Mouse (Mus musculus): ENCODE data around the gene Abcg1. TPM values are rescaled to one million over a fixed set of nuclear protein-coding genes. Genes with fewer than 3 reads are reported as not detected.
A peak's percentile ranks its signal among the peaks of the same experiment; 100 is the strongest.

Abcg1 gene
- polyA plus RNA-seq, 1 experiment = 2.5 TPM

- no peak overlapping the region for H3K27ac ChIP-seq (ENCODE audit: insufficient read depth, low read depth, low read length)
- WGBS = 89% methylated on average over 1 of the region's 1 CpGs
These were observed 79.3 kb downstream of the Abcg1 start for GRCm38 (mm10) chr17:31136821-31137220.

DNA sequence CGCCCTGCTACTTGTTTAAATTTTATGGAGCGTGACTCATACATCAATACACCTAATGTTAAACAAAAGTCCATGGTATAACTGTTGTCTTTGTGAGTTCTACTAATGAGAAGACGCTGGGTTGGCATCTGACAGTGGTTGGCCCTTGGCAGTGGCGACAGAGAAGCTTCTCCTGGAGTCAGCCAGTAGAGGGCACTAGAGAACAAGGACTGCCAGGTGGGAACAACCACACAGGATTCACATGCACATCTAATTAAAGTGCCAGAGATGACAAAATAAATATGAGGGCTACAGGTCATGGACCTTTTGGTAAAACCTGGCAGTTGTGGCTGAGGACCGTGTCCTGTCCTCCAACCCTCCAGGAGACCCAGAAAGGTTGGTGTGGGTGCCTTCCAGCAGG lies 80.9 kb downstream of the Abcg1 start:
- Histone ChIP-seq H3K27me3 (ENCODE audit: control insufficient read depth, insufficient read depth, low read length) (no peaks in the 10 kb centered on the region), H3K4me3 (ENCODE audit: low read depth, low read length) (no peak overlapping the region), H3K27ac (ENCODE audit: insufficient read depth, low read depth, low read length) (no peak overlapping the region), H3K4me1 (ENCODE audit: control insufficient read depth, insufficient read depth, insufficient read length, low read length) (peaks cover 10% of the 10 kb centered on the region), H3K36me3 (ENCODE audit: control insufficient read depth, insufficient read depth, low read length) (no peaks in the 10 kb centered on the region)
- WGBS = 9% methylated on average over 5 of the region's 5 CpGs
- TF ChIP-seq POLR2A (IDR thresholded peaks at IDR 0.05; ENCODE audit: low read depth, low read length) (no peak), CTCF (IDR thresholded peaks at IDR 0.05; ENCODE audit: extremely low read depth, insufficient read length, insufficient replicate concordance, low read depth, low read length) (peak; percentile 79; the same call in 1 of the 2 replicates)

More at GRCm38 (mm10) chr17:31136821-31137220, 79.3 kb downstream of the Abcg1 start:
- H3K36me3 ChIP-seq (ENCODE audit: control insufficient read depth, insufficient read depth, low read length) = no peaks in the 10 kb centered on the region
- H3K4me3 ChIP-seq (ENCODE audit: low read depth, low read length) = no peak overlapping the region
- peaks cover 10% of the 10 kb centered on the region for H3K4me1 ChIP-seq (ENCODE audit: control insufficient read depth, insufficient read depth, insufficient read length, low read length)
- no peak for TF ChIP-seq CTCF (IDR thresholded peaks at IDR 0.05; ENCODE audit: extremely low read depth, insufficient read length, insufficient replicate concordance, low read depth, low read length)
- TF ChIP-seq POLR2A (IDR thresholded peaks at IDR 0.05; ENCODE audit: low read depth, low read length) = no peak
- no peaks in the 10 kb centered on the region for H3K27me3 ChIP-seq (ENCODE audit: control insufficient read depth, insufficient read depth, low read length)

- Histone ChIP-seq H3K4me1 (ENCODE audit: control insufficient read depth, insufficient read depth, insufficient read length, low read length) (no peaks in the 10 kb centered on the region), H3K27me3 (ENCODE audit: control insufficient read depth, insufficient read depth, low read length) (no peaks in the 10 kb centered on the region), H3K4me3 (ENCODE audit: low read depth, low read length) (no peak overlapping the region), H3K27ac (ENCODE audit: insufficient read depth, low read depth, low read length) (no peak overlapping the region), H3K36me3 (ENCODE audit: control insufficient read depth, insufficient read depth, low read length) (no peaks in the 10 kb centered on the region)
- WGBS = 85% methylated on average over 7 of the region's 7 CpGs
- no peak for TF ChIP-seq POLR2A (IDR thresholded peaks at IDR 0.05; ENCODE audit: low read depth, low read length)
- no peak for TF ChIP-seq CTCF (IDR thresholded peaks at IDR 0.05; ENCODE audit: extremely low read depth, insufficient read length, insufficient replicate concordance, low read depth, low read length)
These were observed 84.6 kb downstream of the Abcg1 start for GRCm38 (mm10) chr17:31142116-31142515.

GRCm38 (mm10) chr17:31144040-31145037 lies 86.9 kb downstream of the Abcg1 start, which contains the start of gene Tff2:
TSS of gene Tff2 (minus strand) at chr17:31144282.
- Histone ChIP-seq H3K4me1 (ENCODE audit: control insufficient read depth, insufficient read depth, insufficient read length, low read length) (no peaks in the 10 kb centered on the region), H3K36me3 (ENCODE audit: control insufficient read depth, insufficient read depth, low read length) (no peaks in the 10 kb centered on the region), H3K4me3 (ENCODE audit: low read depth, low read length) (no peak within 1 kb of the TSS), H3K27me3 (ENCODE audit: control insufficient read depth, insufficient read depth, low read length) (no peaks in the 10 kb centered on the region), H3K27ac (ENCODE audit: insufficient read depth, low read depth, low read length) (no peak within 1 kb of the TSS)
- TF ChIP-seq POLR2A (IDR thresholded peaks at IDR 0.05; ENCODE audit: low read depth, low read length) (no peak), CTCF (IDR thresholded peaks at IDR 0.05; ENCODE audit: extremely low read depth, insufficient read length, insufficient replicate concordance, low read depth, low read length) (no peak)
- WGBS = 47% methylated on average over 15 of the region's 15 CpGs

DNA sequence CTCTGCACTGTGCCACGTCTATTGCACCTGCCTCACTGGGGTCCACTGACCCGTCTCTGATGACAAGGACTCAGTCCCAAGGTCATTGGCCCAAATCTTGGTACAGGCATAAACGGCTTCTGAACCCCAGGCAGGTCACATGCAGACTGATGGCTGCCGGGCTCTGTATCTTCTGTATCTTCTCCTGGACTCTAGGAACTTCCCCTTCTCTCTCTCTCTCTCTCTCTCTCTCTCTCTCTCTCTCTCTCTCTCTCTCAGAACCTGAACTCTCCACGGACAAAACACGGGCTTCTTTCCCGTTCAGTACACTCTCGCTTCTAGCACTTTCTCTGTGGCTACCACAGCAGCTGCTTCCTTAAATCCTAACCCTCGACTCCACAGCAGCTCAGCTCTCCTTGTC lies 88.5 kb downstream of the Abcg1 start:
- 75% methylated on average over 9 of the region's 9 CpGs for WGBS
- no peak overlapping the region for H3K27ac ChIP-seq (ENCODE audit: insufficient read depth, low read depth, low read length)
- no peaks in the 10 kb centered on the region for H3K4me1 ChIP-seq (ENCODE audit: control insufficient read depth, insufficient read depth, insufficient read length, low read length)
- H3K4me3 ChIP-seq (ENCODE audit: low read depth, low read length) = no peak overlapping the region
- TF ChIP-seq POLR2A (IDR thresholded peaks at IDR 0.05; ENCODE audit: low read depth, low read length) (no peak), CTCF (IDR thresholded peaks at IDR 0.05; ENCODE audit: extremely low read depth, insufficient read length, insufficient replicate concordance, low read depth, low read length) (no peak)
- H3K27me3 ChIP-seq (ENCODE audit: control insufficient read depth, insufficient read depth, low read length) = no peaks in the 10 kb centered on the region
- no peaks in the 10 kb centered on the region for H3K36me3 ChIP-seq (ENCODE audit: control insufficient read depth, insufficient read depth, low read length)

DNA sequence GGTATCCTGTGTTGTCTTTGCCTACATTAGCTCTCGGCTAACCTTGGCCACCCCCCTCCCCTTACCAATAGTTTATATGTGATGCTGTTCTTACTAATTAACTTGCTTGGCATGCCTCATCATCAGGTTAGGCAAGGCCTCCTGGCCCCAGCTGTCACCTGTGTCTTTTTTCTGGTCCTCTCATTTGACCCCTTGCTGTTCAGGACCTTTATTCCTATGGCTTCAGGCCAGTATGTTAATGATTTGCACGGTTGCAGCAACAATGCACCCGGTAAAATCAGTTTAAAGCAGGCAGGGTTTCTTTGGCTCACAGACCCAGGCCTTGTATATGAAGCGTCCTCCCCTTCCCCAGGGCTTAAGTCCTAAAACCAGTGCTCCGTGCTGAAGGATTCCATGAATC lies 95.0 kb downstream of the Abcg1 start:
- H3K27ac ChIP-seq (ENCODE audit: insufficient read depth, low read depth, low read length) = no peak overlapping the region
- peaks cover 10% of the 10 kb centered on the region; the same call in 1 of the 2 replicates for H3K4me1 ChIP-seq (ENCODE audit: control insufficient read depth, insufficient read depth, insufficient read length, low read length)
- 30% methylated on average over 5 of the region's 5 CpGs for WGBS

DNA sequence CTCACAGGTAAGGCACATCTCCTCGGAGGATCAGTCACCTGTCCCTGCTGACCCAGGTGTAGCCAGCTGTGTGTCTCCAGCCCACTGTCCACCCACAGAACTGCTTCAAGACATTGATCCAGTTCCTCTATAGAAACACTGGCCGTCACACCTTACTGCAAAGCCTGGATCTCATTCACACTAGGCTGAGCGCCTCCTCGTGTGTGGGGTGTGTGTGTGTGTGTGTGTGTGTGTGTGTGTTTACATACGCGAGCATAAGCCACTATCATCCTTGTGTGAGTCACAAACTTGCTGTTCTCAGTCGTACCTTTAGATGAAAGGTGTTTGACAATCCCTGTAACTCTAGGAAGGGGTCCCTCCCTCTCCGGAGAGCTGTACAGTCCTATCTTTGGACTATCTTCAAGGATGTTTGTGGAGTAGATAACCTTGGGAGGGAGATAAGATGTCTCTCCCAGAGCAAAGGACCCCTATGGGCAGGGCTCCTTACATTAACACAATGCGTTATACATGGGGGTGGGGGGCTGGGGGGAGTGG lies 95.6 kb downstream of the Abcg1 start:
- Histone ChIP-seq H3K27me3 (ENCODE audit: control insufficient read depth, insufficient read depth, low read length) (no peaks in the 10 kb centered on the region), H3K27ac (ENCODE audit: insufficient read depth, low read depth, low read length) (no peak overlapping the region), H3K36me3 (ENCODE audit: control insufficient read depth, insufficient read depth, low read length) (no peaks in the 10 kb centered on the region), H3K4me3 (ENCODE audit: low read depth, low read length) (no peak overlapping the region), H3K4me1 (ENCODE audit: control insufficient read depth, insufficient read depth, insufficient read length, low read length) (peaks cover 10% of the 10 kb centered on the region; the same call in 1 of the 2 replicates)
- WGBS = 42% methylated on average over 9 of the region's 9 CpGs
- TF ChIP-seq CTCF (IDR thresholded peaks at IDR 0.05; ENCODE audit: extremely low read depth, insufficient read length, insufficient replicate concordance, low read depth, low read length) = no peak
- TF ChIP-seq POLR2A (IDR thresholded peaks at IDR 0.05; ENCODE audit: low read depth, low read length) = no peak

More for the DNA sequence above, 95.0 kb downstream of the Abcg1 start:
- Histone ChIP-seq H3K27me3 (ENCODE audit: control insufficient read depth, insufficient read depth, low read length) (no peaks in the 10 kb centered on the region), H3K36me3 (ENCODE audit: control insufficient read depth, insufficient read depth, low read length) (no peaks in the 10 kb centered on the region), H3K4me3 (ENCODE audit: low read depth, low read length) (no peak overlapping the region)
- TF ChIP-seq CTCF (IDR thresholded peaks at IDR 0.05; ENCODE audit: extremely low read depth, insufficient read length, insufficient replicate concordance, low read depth, low read length) (no peak), POLR2A (IDR thresholded peaks at IDR 0.05; ENCODE audit: low read depth, low read length) (no peak)
